Mouse (Mus musculus): ENCODE measurements at regions not wholly inside any gene's neighbourhood (a gene's known extent, or its start where the extent isn't known, plus 50 kb on each side); places are given as distances from the start of the nearest gene placed in this dataset. TPM values are rescaled to one million over a fixed set of nuclear protein-coding genes. Genes with fewer than 3 reads are reported as not detected.
"Not testable (repeated sequence)": the region's sequence is repeated elsewhere in the genome, so short reads cannot be mapped to it uniquely, and the experiment has no call there.

GRCm38 (mm10) chr12:114641089-114641488 is 1097.4 kb downstream of the Adam6a start:
- Histone ChIP-seq H3K9me3 (ENCODE audit: low read length) (peaks cover 5% of the 10 kb centered on the region; the same call in 1 of the 2 replicates), H3K27me3 (ENCODE audit: insufficient read depth, low read length) (no peaks in the 10 kb centered on the region), H3K9ac (replicated peaks; ENCODE audit: low read length) (no peak overlapping the region), H3K4me2 (replicated peaks; ENCODE audit: low read depth, low read length) (no peak overlapping the region), H3K4me1 (ENCODE audit: insufficient read depth, low read length) (no peaks in the 10 kb centered on the region), H3K4me3 (ENCODE audit: low read length) (no peak overlapping the region), H3K27ac (ENCODE audit: low read length) (no peak overlapping the region), H3K36me3 (ENCODE audit: insufficient read depth, low read length) (no peaks in the 10 kb centered on the region)
- no peak for ATAC-seq (ENCODE audit: low FRiP score, low TSS enrichment)
- WGBS: 58% methylated on average over 1 of the region's 1 CpGs

GRCm38 (mm10) chr12:114646372-114646771 is 1102.7 kb downstream of the Adam6a start:
- Histone ChIP-seq H3K4me1 (ENCODE audit: insufficient read depth, low read length) (no peaks in the 10 kb centered on the region), H3K9ac (replicated peaks; ENCODE audit: low read length) (no peak overlapping the region), H3K27ac (ENCODE audit: low read length) (no peak overlapping the region), H3K4me3 (ENCODE audit: low read length) (no peak overlapping the region), H3K9me3 (ENCODE audit: low read length) (peaks cover 4% of the 10 kb centered on the region; the same call in 1 of the 2 replicates), H3K36me3 (ENCODE audit: insufficient read depth, low read length) (no peaks in the 10 kb centered on the region), H3K4me2 (replicated peaks; ENCODE audit: low read depth, low read length) (no peak overlapping the region), H3K27me3 (ENCODE audit: insufficient read depth, low read length) (no peaks in the 10 kb centered on the region)
- no peak for ATAC-seq (ENCODE audit: low FRiP score, low TSS enrichment)
- WGBS: 72% methylated on average over 3 of the region's 3 CpGs

GRCm38 (mm10) chr12:114650432-114651101 is 1106.9 kb downstream of the Adam6a start:
- not testable (repeated sequence) for H3K9ac ChIP-seq (replicated peaks; ENCODE audit: low read length); H3K36me3 ChIP-seq (ENCODE audit: insufficient read depth, low read length); H3K9me3 ChIP-seq (ENCODE audit: low read length); H3K4me3 ChIP-seq (ENCODE audit: low read length); ATAC-seq (ENCODE audit: low FRiP score, low TSS enrichment); H3K27ac ChIP-seq (ENCODE audit: low read length); H3K4me1 ChIP-seq (ENCODE audit: insufficient read depth, low read length); H3K4me2 ChIP-seq (replicated peaks; ENCODE audit: low read depth, low read length); H3K27me3 ChIP-seq (ENCODE audit: insufficient read depth, low read length)
- WGBS: 91% methylated on average over 1 of the region's 1 CpGs

GRCm38 (mm10) chr12:114657134-114657533 is 1113.4 kb downstream of the Adam6a start:
- H3K9ac ChIP-seq (replicated peaks; ENCODE audit: low read length); H3K4me2 ChIP-seq (replicated peaks; ENCODE audit: low read depth, low read length); H3K27me3 ChIP-seq (ENCODE audit: insufficient read depth, low read length); H3K36me3 ChIP-seq (ENCODE audit: insufficient read depth, low read length); H3K4me3 ChIP-seq (ENCODE audit: low read length); H3K27ac ChIP-seq (ENCODE audit: low read length); H3K9me3 ChIP-seq (ENCODE audit: low read length); H3K4me1 ChIP-seq (ENCODE audit: insufficient read depth, low read length); ATAC-seq (ENCODE audit: low FRiP score, low TSS enrichment): not testable (repeated sequence)
- WGBS: 81% methylated on average over 2 of the region's 2 CpGs

Small RNA genes lying in the stretch of these regions (microRNA-seq; reads per million reads assigned to microRNA genes)
- gene Mir7094-1: not detected
- gene Mir7094-2: not detected
